Mouse (Mus musculus): ENCODE data around the gene Phactr1.

GRCm38 (mm10) chr13:42634908-42635307, 45.5 kb upstream of the Phactr1 start:
- TF ChIP-seq POLR2A (IDR thresholded peaks at IDR 0.05; ENCODE audit: extremely low read depth, insufficient read depth, low read length) (no peak), CTCF (IDR thresholded peaks at IDR 0.05; ENCODE audit: low read depth, low read length) (no peak)
